Comparison of ENCODE assay signal across 22 mouse cellular contexts in genomic region chr5:36230301-36230780, GRCm38 (mm10). TPM values are rescaled to one million over a fixed set of nuclear protein-coding genes. Genes with fewer than 3 reads are reported as not detected.
DNase-seq lines count a peak whose midpoint lies in the region; ATAC-seq and TF ChIP-seq lines count a peak whose summit lies in the region.
"Had no signal": no experiment of that assay in that cellular context is flagged by ENCODE, and none has a peak within 500 bp of the region (broad histone marks: within the 10 kb centered on the region; RNA-seq: fewer than 3 reads in every experiment).

No protein-coding gene starts in this region.

- no peak overlapping the region for H3K4me3 ChIP-seq in forebrain, postnatal 0 days (ENCODE audit: low read depth, low read length)
- H3K4me3 ChIP-seq in neural tube, embryonic 11.5 days (ENCODE audit: low read depth, low read length), result no peak overlapping the region
- H3K4me3 ChIP-seq: embryonic facial prominence, embryonic 12.5 days; intestine, embryonic 15.5 days had no signal

- peak; percentile 23 for DNase-seq in embryo, embryonic 10.5 days (ENCODE audit: low spot score)
- DNase-seq in embryo, embryonic 9.5 days (ENCODE audit: extremely low spot score), result no peak
- DNase-seq in forebrain, postnatal 0 days, result no peak
- DNase-seq in mesoderm, embryonic 11.5 days (ENCODE audit: low read depth, low spot score), result peak; percentile 45
- peak; percentile 49 for DNase-seq in neural tube, embryonic 11.5 days (ENCODE audit: low spot score)
- no peak for DNase-seq in spleen, postnatal 36 days (ENCODE audit: low spot score in 2 of 2)
- DNase-seq in layer of hippocampus, adult 9-10 months (ENCODE audit: low spot score), result no peak
- DNase-seq: adrenal gland, postnatal 10 days; cerebellum, adult 9-10 months; heart, postnatal 10 days; kidney, postnatal 25 days; liver; lung, adult 18-20 months; lung, postnatal 36 days; right cerebral cortex, postnatal 4 days; thymus, adult 2 months had no signal

- H3K27me3 ChIP-seq in forebrain, postnatal 0 days (ENCODE audit: insufficient read depth, low read length), result no peaks in the 10 kb centered on the region
- H3K27me3 ChIP-seq in neural tube, embryonic 11.5 days (ENCODE audit: control insufficient read depth, insufficient read depth, low read length), result no peaks in the 10 kb centered on the region
- H3K27me3 ChIP-seq: embryonic facial prominence, embryonic 12.5 days; intestine, embryonic 15.5 days had no signal

- no peak overlapping the region for H3K4me2 ChIP-seq in forebrain, postnatal 0 days (ENCODE audit: low read depth)
- H3K4me2 ChIP-seq in neural tube, embryonic 11.5 days (ENCODE audit: low read depth), result no peak overlapping the region
- H3K4me2 ChIP-seq: embryonic facial prominence, embryonic 12.5 days; intestine, embryonic 15.5 days had no signal

- no peaks in the 10 kb centered on the region for H3K9me3 ChIP-seq in forebrain, postnatal 0 days (ENCODE audit: low read length)
- no peaks in the 10 kb centered on the region for H3K9me3 ChIP-seq in neural tube, embryonic 11.5 days (ENCODE audit: control insufficient read depth, low read length)
- H3K9me3 ChIP-seq: embryonic facial prominence, embryonic 12.5 days; intestine, embryonic 15.5 days had no signal

- 59% methylated on average over 9 of the region's 9 CpGs for WGBS in forebrain, postnatal 0 days
- WGBS in neural tube, embryonic 11.5 days, result 68% methylated on average over 9 of the region's 9 CpGs

- H3K9ac ChIP-seq in forebrain, postnatal 0 days, result no peak overlapping the region
- no peak overlapping the region for H3K9ac ChIP-seq in neural tube, embryonic 11.5 days (ENCODE audit: low read length)
- H3K9ac ChIP-seq: embryonic facial prominence, embryonic 12.5 days; intestine, embryonic 15.5 days had no signal

- no peaks in the 10 kb centered on the region for H3K36me3 ChIP-seq in forebrain, postnatal 0 days (ENCODE audit: insufficient read depth)
- no peaks in the 10 kb centered on the region for H3K36me3 ChIP-seq in neural tube, embryonic 11.5 days (ENCODE audit: control insufficient read depth, insufficient read depth, low read length)
- H3K36me3 ChIP-seq: embryonic facial prominence, embryonic 12.5 days; intestine, embryonic 15.5 days had no signal

- TF ChIP-seq CTCF in forebrain, postnatal 0 days (IDR thresholded peaks at IDR 0.05; ENCODE audit: low read depth), result no peak

- H3K27ac ChIP-seq in forebrain, postnatal 0 days (ENCODE audit: low read depth, low read length), result no peak overlapping the region
- H3K27ac ChIP-seq in neural tube, embryonic 11.5 days (ENCODE audit: low read depth, low read length), result no peak overlapping the region
- H3K27ac ChIP-seq: embryonic facial prominence, embryonic 12.5 days; intestine, embryonic 15.5 days had no signal

- H3K4me1 ChIP-seq in forebrain, postnatal 0 days (ENCODE audit: insufficient read depth), result no peaks in the 10 kb centered on the region; the same call in 1 of the 2 replicates
- peaks cover 5% of the 10 kb centered on the region; the same call in 1 of the 2 replicates for H3K4me1 ChIP-seq in neural tube, embryonic 11.5 days (ENCODE audit: control insufficient read depth, insufficient read depth, low read length)

- ATAC-seq in forebrain, postnatal 0 days, result peak; percentile 23; the same call in 1 of the 2 replicates
- no peak for ATAC-seq in neural tube, embryonic 11.5 days (ENCODE audit: insufficient read depth, low FRiP score, low TSS enrichment)
- ATAC-seq in monocyte, adult 5-6 weeks (replicated peaks; ENCODE audit: insufficient number of reproducible peaks, low FRiP score, low TSS enrichment, poor library complexity, severe bottlenecking), result no peak
- ATAC-seq: intestine, embryonic 15.5 days had no signal

RNA-seq across cellular contexts. Expression of gene Psapl1, which starts 26.5 kb away (rescaled TPM):
- total RNA-seq in forebrain, postnatal 0 days (2014; rRNA removed), result not detected in 2 replicates
- not detected in 2 replicates for polyA plus RNA-seq in forebrain, postnatal 0 days (2015; fragmentation: Nextera tagmentation; extraction: Ambion mirVana)
- polyA plus RNA-seq in neural tube, embryonic 11.5 days (2014; fragmentation: Nextera tagmentation; extraction: Ambion mirVana), result 0.12 and 0.22 TPM in 2 replicates
- total RNA-seq in monocyte, adult 5-6 weeks (2017), result not detected in 3 replicates
- total RNA-seq: adrenal gland, postnatal 10 days; gastrocnemius, adult 8-10 months; heart, postnatal 10 days; layer of hippocampus, postnatal 25 days; left cerebral cortex, postnatal 25 days had no signal

Comparison
In these comparisons a context has a peak if more than half of its experiments do, and no peak if none do; other contexts are left out.
1. DNase-seq: peak in embryo, embryonic 10.5 days (single experiment), mesoderm, embryonic 11.5 days (single experiment) and neural tube, embryonic 11.5 days (single experiment); none in embryo, embryonic 9.5 days (single experiment), forebrain, postnatal 0 days (single experiment), spleen, postnatal 36 days (0 of 2) and layer of hippocampus, adult 9-10 months (single experiment).